Comparison of ENCODE assay signal across 10 mouse cellular contexts in genomic region chr17:73263077-73263501, GRCm38 (mm10).
DNase-seq lines count a peak whose midpoint lies in the region; ATAC-seq and TF ChIP-seq lines count a peak whose summit lies in the region.
"Had no signal": no experiment of that assay in that cellular context is flagged by ENCODE, and none has a peak within 500 bp of the region (broad histone marks: within the 10 kb centered on the region; RNA-seq: fewer than 3 reads in every experiment).

No protein-coding gene starts in this region.

- peaks cover 8% of the 10 kb centered on the region; the same call in 1 of the 2 replicates for H3K4me1 ChIP-seq in intestine, embryonic 15.5 days (replicated peaks)
- no peaks in the 10 kb centered on the region for H3K4me1 ChIP-seq in intestine, postnatal 0 days (replicated peaks; ENCODE audit: control insufficient read depth, insufficient read depth, low read length)
- H3K4me1 ChIP-seq in kidney, embryonic 14.5 days (ENCODE audit: control insufficient read depth, insufficient read depth, low read length): 0 out of 2 replicates have a peak, but pooled peaks cover 4% of the 10 kb centered on the region

- H3K9me3 ChIP-seq in intestine, embryonic 15.5 days: no peaks in the 10 kb centered on the region
- H3K9me3 ChIP-seq in intestine, postnatal 0 days (ENCODE audit: control insufficient read depth): no peaks in the 10 kb centered on the region
- H3K9me3 ChIP-seq in kidney, embryonic 14.5 days (ENCODE audit: control insufficient read depth, low read length): no peaks in the 10 kb centered on the region
- H3K9me3 ChIP-seq: limb, embryonic 12.5 days; stomach, embryonic 15.5 days had no signal

- H3K9ac ChIP-seq in intestine, embryonic 15.5 days: no peak overlapping the region
- H3K9ac ChIP-seq in intestine, postnatal 0 days (ENCODE audit: low read depth, low read length): no peak overlapping the region
- no peak overlapping the region for H3K9ac ChIP-seq in kidney, embryonic 14.5 days (ENCODE audit: low read depth, low read length)
- H3K9ac ChIP-seq: limb, embryonic 12.5 days; stomach, embryonic 15.5 days had no signal

- H3K4me2 ChIP-seq in intestine, embryonic 15.5 days (replicated peaks): no peak overlapping the region
- no peak overlapping the region for H3K4me2 ChIP-seq in intestine, postnatal 0 days (replicated peaks; ENCODE audit: low read depth)
- H3K4me2 ChIP-seq in kidney, embryonic 14.5 days (replicated peaks; ENCODE audit: low read depth, low read length): no peak overlapping the region
- H3K4me2 ChIP-seq: limb, embryonic 12.5 days; stomach, embryonic 15.5 days had no signal

- TF ChIP-seq CTCF in intestine, postnatal 0 days (IDR thresholded peaks at IDR 0.05; ENCODE audit: low read depth): no peak
- no peak for TF ChIP-seq CTCF in Patski (IDR thresholded peaks at IDR 0.05)

- H3K4me3 ChIP-seq in intestine, embryonic 15.5 days (replicated peaks): no peak overlapping the region
- H3K4me3 ChIP-seq in intestine, postnatal 0 days (ENCODE audit: low read depth, low read length): no peak overlapping the region
- H3K4me3 ChIP-seq in kidney, embryonic 14.5 days (ENCODE audit: low read length): no peak overlapping the region
- H3K4me3 ChIP-seq: limb, embryonic 12.5 days; stomach, embryonic 15.5 days had no signal

- no peaks in the 10 kb centered on the region for H3K36me3 ChIP-seq in intestine, embryonic 15.5 days
- H3K36me3 ChIP-seq in intestine, postnatal 0 days (ENCODE audit: control insufficient read depth, insufficient read depth): no peaks in the 10 kb centered on the region
- H3K36me3 ChIP-seq in kidney, embryonic 14.5 days (ENCODE audit: control insufficient read depth, insufficient read depth, low read length): no peaks in the 10 kb centered on the region
- H3K36me3 ChIP-seq: limb, embryonic 12.5 days; stomach, embryonic 15.5 days had no signal

- WGBS in intestine, embryonic 15.5 days: 73% methylated on average over 8 of the region's 8 CpGs
- WGBS in intestine, postnatal 0 days: 65% methylated on average over 8 of the region's 8 CpGs
- WGBS in kidney, embryonic 14.5 days: 72% methylated on average over 8 of the region's 8 CpGs

- ATAC-seq in intestine, embryonic 15.5 days: 0 out of 2 replicates have a peak, but pooled peaks have one; percentile 24
- no peak for ATAC-seq in intestine, postnatal 0 days
- ATAC-seq in Patski: peak; percentile 97
- peak; percentile 93 for ATAC-seq in hematopoietic stem cell, adult 5-6 weeks (replicated peaks in 1 of 2; ENCODE audit: insufficient read depth in 1 of 2, low FRiP score in 2 of 2, low TSS enrichment in 1 of 2, low read depth in 1 of 2, poor library complexity in 2 of 2, severe bottlenecking in 2 of 2)
- peak; percentile 84 for ATAC-seq in neutrophil, adult 5-6 weeks (ENCODE audit: extremely low read depth, insufficient number of reproducible peaks, low FRiP score, poor library complexity, severe bottlenecking)
- ATAC-seq in kidney, embryonic 14.5 days (ENCODE audit: low FRiP score, low TSS enrichment): no peak

- CTCF ChIA-PET in Patski (lab: Charles Lee): interaction anchor here (1.0 kb wide), 1 partner anchor 49 kb away, joined by 3 read pairs; no protein-coding TSS in a partner anchor

- in situ Hi-C loops in Patski (cut with MboI; ENCODE audit: low pct_unique_long_range_greater_than_20kb): no loop called here

- DNase-seq in Patski (ENCODE audit: low read depth, low spot score): peak; percentile 89
- DNase-seq in testis, postnatal 10 days (ENCODE audit: low spot score): no peak
- no peak for DNase-seq in kidney, postnatal 14 days

- H3K27me3 ChIP-seq in intestine, embryonic 15.5 days (replicated peaks): no peaks in the 10 kb centered on the region
- no peaks in the 10 kb centered on the region for H3K27me3 ChIP-seq in intestine, postnatal 0 days (replicated peaks; ENCODE audit: control insufficient read depth, insufficient read depth, low read length)
- H3K27me3 ChIP-seq in Patski: no peaks in the 10 kb centered on the region
- H3K27me3 ChIP-seq in kidney, embryonic 14.5 days (ENCODE audit: control insufficient read depth, insufficient read depth, low read length): no peaks in the 10 kb centered on the region
- H3K27me3 ChIP-seq: limb, embryonic 12.5 days; stomach, embryonic 15.5 days had no signal

- POLR2A ChIA-PET in Patski (lab: Charles Lee): no interaction called here

- H3K27ac ChIP-seq in intestine, embryonic 15.5 days: no peak overlapping the region
- no peak overlapping the region for H3K27ac ChIP-seq in intestine, postnatal 0 days (ENCODE audit: low read depth, low read length)
- H3K27ac ChIP-seq in kidney, embryonic 14.5 days (ENCODE audit: low read depth, low read length): no peak overlapping the region
- H3K27ac ChIP-seq: limb, embryonic 12.5 days; stomach, embryonic 15.5 days had no signal

Comparison
In these comparisons a context has a peak if more than half of its experiments do, and no peak if none do; other contexts are left out.
1. ATAC-seq: peak in intestine, embryonic 15.5 days (single experiment), Patski (single experiment), hematopoietic stem cell, adult 5-6 weeks (2 of 2) and neutrophil, adult 5-6 weeks (single experiment); none in intestine, postnatal 0 days (single experiment) and kidney, embryonic 14.5 days (single experiment).